Mouse (Mus musculus): ENCODE data around the gene Klhdc9.

DNA sequence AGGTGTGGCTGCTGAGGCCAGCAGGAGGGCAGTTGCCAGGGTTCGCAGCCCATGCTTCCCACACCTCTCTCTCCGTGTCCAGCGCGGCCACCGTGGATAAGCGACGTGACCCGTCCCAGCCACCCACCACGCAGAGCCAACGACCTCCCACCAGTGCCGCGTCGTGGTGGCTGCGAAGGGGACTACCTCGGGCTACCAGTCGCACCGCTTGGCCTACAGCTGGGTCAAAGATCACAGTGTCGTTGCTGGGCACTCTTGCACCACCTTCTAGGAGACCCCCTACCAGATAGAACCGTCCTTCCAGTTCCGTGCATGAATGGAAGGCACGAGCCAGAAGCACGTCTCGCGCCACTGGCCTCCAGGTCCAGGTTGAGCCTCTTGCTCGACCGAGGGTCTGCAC is 345 bp downstream of the Klhdc9 start:
- TF ChIP-seq FLI1 (IDR thresholded peaks at IDR 0.05; ENCODE audit: low read length) = no peak
- TF ChIP-seq GATA1 (IDR thresholded peaks at IDR 0.05; ENCODE audit: borderline replicate concordance, low read length) = no peak

Measured in megakaryocyte, embryonic 14.5 days (primary cell).